Mouse (Mus musculus) erythroblast, embryonic 14.5 days (primary cell): ENCODE results near the gene Atoh8. TPM values are rescaled to one million over a fixed set of nuclear protein-coding genes. Genes with fewer than 3 reads are reported as not detected.

ENCODE experiments used
- H3K27me3 ChIP-seq: 2 replicates; pipeline ENCODE4 v1.6.1; 2012; ENCODE audit warnings: inconsistent platforms; ENCODE audit not compliant: control insufficient read depth
- H3K36me3 ChIP-seq: 2 replicates; pipeline ENCODE4 v1.6.1; 2012; ENCODE audit warnings: mild to moderate bottlenecking, inconsistent platforms; ENCODE audit not compliant: control insufficient read depth
- H3K4me1 ChIP-seq: 2 replicates; pipeline ENCODE4 v1.6.1; 2012; ENCODE audit warnings: inconsistent platforms; ENCODE audit not compliant: control insufficient read depth
- H3K4me3 ChIP-seq: replicated peaks from 2 replicates; pipeline ENCODE3; 2012; ENCODE audit warnings: moderate library complexity, mild to moderate bottlenecking, inconsistent platforms
- H3K9me3 ChIP-seq: 2 replicates; pipeline ENCODE4 v1.6.1; 2012; ENCODE audit warnings: low read length, inconsistent platforms, mixed read lengths; ENCODE audit not compliant: control insufficient read depth
- GATA1 ChIP-seq: IDR thresholded peaks from 2 replicates; pipeline ENCODE4 v1.6.1; 2012; ENCODE audit warnings: low read length, inconsistent platforms, mixed read lengths
- TAL1 ChIP-seq: IDR thresholded peaks from 3 replicates; pipeline ENCODE4 v1.6.1; 2012; ENCODE audit warnings: low read length, inconsistent platforms, mixed read lengths
- polyA plus RNA-seq: library from polyadenylated mRNA; stranded (reverse); fragments of >175 nt; gene quantifications from 2 replicates; pipeline ENCODE4 v1.2.3, GENCODE M21; 2012

Gene Atoh8
- polyA plus RNA-seq, 1 experiment, result not detected

DNA sequence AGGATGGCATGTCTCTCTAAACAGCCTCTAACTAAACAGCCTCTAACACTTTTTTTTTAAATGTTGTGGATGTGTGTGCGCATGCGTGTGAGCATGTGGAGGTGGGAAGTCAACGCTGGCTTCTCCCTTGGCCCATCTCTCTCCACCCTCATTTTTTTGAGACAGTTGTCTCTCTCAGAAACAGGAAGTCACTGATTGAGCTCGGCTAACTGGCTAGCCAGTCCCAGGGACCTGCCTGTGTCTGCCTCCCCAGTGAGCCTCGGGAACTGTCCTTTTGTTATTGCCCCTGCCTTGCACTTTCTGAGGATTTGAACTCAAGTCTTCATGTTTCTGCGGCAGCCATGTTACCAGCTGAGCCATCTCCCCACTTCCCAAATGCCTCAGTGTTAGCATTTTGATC, 10.9 kb upstream of the Atoh8 start:
- Histone ChIP-seq H3K4me3 (no peak overlapping the region), H3K4me1 (no peaks in the 10 kb centered on the region), H3K9me3 (no peaks in the 10 kb centered on the region), H3K36me3 (no peaks in the 10 kb centered on the region), H3K27me3 (peaks cover 27% of the 10 kb centered on the region)
- no peak for TF ChIP-seq TAL1
- no peak for TF ChIP-seq GATA1

DNA sequence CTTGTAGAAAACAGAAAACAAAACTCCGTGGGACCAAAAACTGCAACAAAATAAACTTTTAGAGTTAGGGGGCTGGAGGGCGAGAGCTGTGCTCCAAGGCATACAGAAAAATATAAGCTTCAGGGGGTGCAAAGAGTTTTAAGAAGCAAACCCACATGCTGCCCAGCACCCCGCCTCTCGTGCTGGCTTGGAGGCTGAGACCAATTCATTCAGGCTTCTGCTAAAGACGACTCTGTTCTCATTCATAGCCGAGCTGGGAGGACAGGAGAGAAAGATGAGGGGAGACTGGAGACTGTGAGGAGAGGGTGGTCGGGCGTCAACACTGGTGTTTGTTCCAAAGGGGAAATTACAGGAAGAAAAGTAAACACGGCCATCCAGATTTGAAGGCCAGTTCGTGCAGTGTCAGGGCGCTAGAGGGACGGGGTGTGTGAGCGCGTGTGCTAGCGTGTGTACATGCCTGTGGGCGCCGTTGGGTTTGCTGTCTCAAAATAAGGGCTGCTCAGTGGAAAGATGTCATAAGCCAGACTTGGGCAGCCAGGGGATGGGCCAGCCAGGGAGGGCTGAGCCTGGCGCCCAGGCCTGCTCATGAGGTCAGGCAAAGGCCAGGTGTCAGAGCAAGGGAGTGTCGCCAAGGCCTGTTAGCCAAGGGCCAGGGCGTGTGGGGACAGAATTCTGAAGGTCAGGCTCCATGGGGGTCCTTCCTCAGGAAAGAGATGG, 9.3 kb upstream of the Atoh8 start:
- Histone ChIP-seq H3K27me3 (peaks cover 40% of the 10 kb centered on the region), H3K4me1 (no peaks in the 10 kb centered on the region), H3K9me3 (no peaks in the 10 kb centered on the region), H3K4me3 (no peak overlapping the region), H3K36me3 (no peaks in the 10 kb centered on the region)
- no peak for TF ChIP-seq GATA1
- TF ChIP-seq TAL1, result no peak

DNA sequence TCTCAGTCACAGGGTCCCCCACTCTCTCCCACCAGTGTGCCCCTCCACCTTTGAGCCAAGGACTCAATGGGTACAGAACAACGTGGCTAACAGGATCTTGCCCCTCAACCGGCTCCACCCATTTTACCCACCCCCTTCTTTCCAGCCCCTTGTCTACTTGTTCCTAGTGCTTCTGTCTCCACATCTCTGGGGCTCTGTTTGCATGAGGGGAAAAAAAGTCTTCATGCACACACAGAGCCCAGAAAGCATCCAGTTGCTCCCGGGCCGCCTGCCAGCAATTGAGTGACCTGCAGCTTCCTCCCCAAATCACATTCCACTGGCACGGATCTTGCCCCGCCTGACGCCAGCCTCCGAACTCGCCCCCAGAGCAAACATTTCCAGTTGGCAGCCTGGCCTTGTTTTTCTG, 8.8 kb upstream of the Atoh8 start:
- TF ChIP-seq TAL1 (no peak), GATA1 (no peak)
- Histone ChIP-seq H3K27me3 (peaks cover 46% of the 10 kb centered on the region), H3K4me3 (no peak overlapping the region), H3K4me1 (no peaks in the 10 kb centered on the region), H3K9me3 (no peaks in the 10 kb centered on the region), H3K36me3 (no peaks in the 10 kb centered on the region)

DNA sequence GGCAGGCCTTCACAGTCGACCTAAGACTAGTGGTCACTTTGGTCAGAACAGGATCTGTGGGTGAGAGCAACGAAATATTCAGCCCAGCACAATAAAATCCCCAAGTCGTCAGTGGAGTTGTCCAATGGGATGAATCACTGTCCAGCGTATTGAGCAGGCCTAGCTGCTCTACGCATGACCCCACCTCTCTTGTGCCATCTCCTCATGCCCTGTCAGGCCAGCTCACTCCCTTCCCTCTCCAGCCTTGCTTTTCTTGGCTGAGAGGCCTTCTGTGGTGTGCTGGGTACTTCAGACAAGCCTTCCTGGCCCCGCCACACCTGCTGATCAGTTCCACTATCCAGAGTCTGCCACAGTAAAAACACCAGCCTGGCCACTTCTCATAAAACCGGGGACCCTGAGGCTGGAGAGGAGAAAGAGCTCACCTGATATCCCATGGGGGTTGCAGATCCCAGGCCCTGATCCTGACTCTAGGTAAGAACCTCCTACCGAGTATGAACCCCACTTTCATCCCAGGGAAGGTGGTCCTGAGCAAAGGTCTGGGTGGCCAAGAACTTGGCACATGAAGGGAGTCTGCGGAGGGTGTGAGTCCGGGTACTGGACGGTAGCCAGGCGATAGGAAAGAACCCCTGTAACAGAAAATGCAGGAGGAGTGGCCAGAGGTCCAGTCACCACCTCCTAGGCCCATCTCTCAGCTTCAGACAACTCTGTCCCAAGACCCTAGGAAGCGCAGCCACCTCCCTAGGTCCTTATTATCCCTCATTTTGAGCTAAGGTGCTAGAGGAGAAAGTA, 7.3 kb upstream of the Atoh8 start:
- TF ChIP-seq TAL1 (no peak), GATA1 (no peak)
- Histone ChIP-seq H3K9me3 (no peaks in the 10 kb centered on the region), H3K36me3 (no peaks in the 10 kb centered on the region), H3K4me1 (no peaks in the 10 kb centered on the region), H3K27me3 (peaks cover 60% of the 10 kb centered on the region), H3K4me3 (no peak overlapping the region)

DNA sequence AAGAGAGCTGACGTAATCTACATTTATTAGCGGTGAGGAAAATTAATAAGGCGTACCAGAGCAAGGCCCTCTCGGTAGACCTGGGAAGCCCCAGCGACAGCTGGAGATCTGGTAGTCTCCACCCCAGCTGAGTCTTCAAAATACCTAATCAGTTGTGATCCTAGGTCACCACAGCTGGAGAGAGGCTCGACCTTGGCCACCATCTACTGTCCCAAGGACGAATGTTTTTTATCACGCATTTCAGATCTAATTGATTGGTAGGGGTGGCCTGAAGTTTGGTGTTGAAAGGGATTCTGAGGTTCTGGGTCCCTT, 6.4 kb upstream of the Atoh8 start:
- TF ChIP-seq TAL1 (no peak), GATA1 (no peak)
- H3K9me3 ChIP-seq, result no peaks in the 10 kb centered on the region
- no peak overlapping the region for H3K4me3 ChIP-seq
- H3K27me3 ChIP-seq, result peaks cover 68% of the 10 kb centered on the region
- no peaks in the 10 kb centered on the region for H3K4me1 ChIP-seq
- H3K36me3 ChIP-seq, result no peaks in the 10 kb centered on the region

GRCm38 (mm10) chr6:72241133-72241842, 5.9 kb upstream of the Atoh8 start:
- Histone ChIP-seq H3K9me3 (no peaks in the 10 kb centered on the region), H3K4me1 (no peaks in the 10 kb centered on the region), H3K36me3 (no peaks in the 10 kb centered on the region), H3K4me3 (no peak overlapping the region), H3K27me3 (peaks cover 70% of the 10 kb centered on the region)
- no peak for TF ChIP-seq TAL1

- TF ChIP-seq TAL1, result no peak
- TF ChIP-seq GATA1, result no peak
- H3K9me3 ChIP-seq, result no peaks in the 10 kb centered on the region; the same call in 1 of the 2 replicates
- H3K4me3 ChIP-seq, result no peak overlapping the region
- no peaks in the 10 kb centered on the region for H3K36me3 ChIP-seq
- H3K27me3 ChIP-seq, result peaks cover 77% of the 10 kb centered on the region
- no peaks in the 10 kb centered on the region for H3K4me1 ChIP-seq
Measured at GRCm38 (mm10) chr6:72240042-72240441, 4.7 kb upstream of the Atoh8 start.

GRCm38 (mm10) chr6:72237035-72237434, 1.7 kb upstream of the Atoh8 start:
- Histone ChIP-seq H3K4me3 (no peak overlapping the region), H3K4me1 (no peaks in the 10 kb centered on the region; the same call in 1 of the 2 replicates), H3K36me3 (no peaks in the 10 kb centered on the region), H3K9me3 (no peaks in the 10 kb centered on the region; the same call in 1 of the 2 replicates), H3K27me3 (peaks cover 97% of the 10 kb centered on the region)
- TF ChIP-seq TAL1 (no peak), GATA1 (no peak)

DNA sequence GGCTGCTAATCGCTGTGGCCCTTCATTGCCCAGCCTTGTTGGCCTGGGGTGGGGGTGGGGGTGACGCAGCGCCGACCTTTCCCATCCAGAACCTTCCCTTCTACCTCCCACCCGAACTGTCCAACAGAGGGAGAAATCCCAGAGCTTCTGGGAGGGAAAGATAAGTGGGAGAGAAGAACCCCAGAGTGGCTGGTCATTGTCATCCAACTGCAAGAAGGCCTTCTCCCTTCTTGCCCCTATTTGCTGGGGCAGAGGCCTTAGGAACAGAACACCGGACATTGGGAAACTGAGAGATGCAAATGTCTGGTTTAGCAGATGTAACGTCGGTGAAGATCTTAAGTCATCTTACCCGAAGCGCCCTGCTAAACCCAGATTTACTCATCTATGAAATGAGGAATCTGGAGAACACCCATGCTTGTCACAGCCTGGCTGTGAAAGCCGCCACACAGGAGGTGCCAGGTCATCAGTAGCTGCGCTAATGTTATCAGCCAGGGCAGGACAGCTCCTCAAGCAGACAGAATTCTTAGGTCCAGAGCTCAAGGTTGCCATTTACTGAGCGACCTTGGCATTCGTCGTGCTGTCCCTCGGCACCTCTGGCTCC, 530 bp upstream of the Atoh8 start:
- no peak overlapping the region for H3K4me3 ChIP-seq

More for the DNA sequence above, 530 bp upstream of the Atoh8 start:
- Histone ChIP-seq H3K4me1 (no peaks in the 10 kb centered on the region; the same call in 1 of the 2 replicates), H3K27me3 (peaks cover 92% of the 10 kb centered on the region), H3K9me3 (no peaks in the 10 kb centered on the region; the same call in 1 of the 2 replicates), H3K36me3 (no peaks in the 10 kb centered on the region)
- no peak for TF ChIP-seq GATA1
- no peak for TF ChIP-seq TAL1
